Mouse (Mus musculus): ENCODE measurements around the gene Nf2. TPM values are rescaled to one million over a fixed set of nuclear protein-coding genes. Genes with fewer than 3 reads are reported as not detected.

Gene Nf2
- polyA plus RNA-seq, 2 experiments, result 10.7 to 12.1 TPM

- ATAC-seq (ENCODE audit: insufficient read depth), result no peak
- TF ChIP-seq EP300 (IDR thresholded peaks at IDR 0.05; ENCODE audit: low read depth) (no peak), CTCF (IDR thresholded peaks at IDR 0.05; ENCODE audit: low read depth) (no peak)
- H3K27me3 ChIP-seq (ENCODE audit: control insufficient read depth, insufficient read depth, low read length), result no peaks in the 10 kb centered on the region
- no peaks in the 10 kb centered on the region for H3K9me3 ChIP-seq (ENCODE audit: control insufficient read depth, low read length)
- WGBS (ENCODE audit: insufficient replicate concordance), result 74% methylated on average over 9 of the region's 9 CpGs
- H3K4me3 ChIP-seq (ENCODE audit: insufficient read depth in 1 of 2, low read depth in 2 of 2, low read length in 2 of 2), result no peak overlapping the region
- H3K36me3 ChIP-seq (replicated peaks; ENCODE audit: control insufficient read depth, insufficient read depth, low read depth), result no peaks in the 10 kb centered on the region
- no peak for DNase-seq (ENCODE audit: low read depth in 3 of 3, low spot score in 3 of 3)
- no peak overlapping the region for H3K4me2 ChIP-seq (ENCODE audit: low read depth)
- no peak overlapping the region for H3K27ac ChIP-seq
- no peak overlapping the region for H3K9ac ChIP-seq (replicated peaks)
- H3K4me1 ChIP-seq (replicated peaks; ENCODE audit: control insufficient read depth in 2 of 2, insufficient read depth in 2 of 2, low read length in 1 of 2), result no peaks in the 10 kb centered on the region
Observed at GRCm38 (mm10) chr11:4719961-4720360, 129.4 kb downstream of the Nf2 start.

- no peak overlapping the region for H3K27ac ChIP-seq
- H3K9ac ChIP-seq (replicated peaks), result no peak overlapping the region
- no peak for ATAC-seq (ENCODE audit: insufficient read depth)
- H3K4me1 ChIP-seq (replicated peaks; ENCODE audit: control insufficient read depth in 2 of 2, insufficient read depth in 2 of 2, low read length in 1 of 2), result no peaks in the 10 kb centered on the region
- DNase-seq (ENCODE audit: low read depth in 3 of 3, low spot score in 3 of 3), result no peak
- H3K4me2 ChIP-seq (ENCODE audit: low read depth), result no peak overlapping the region
- no peaks in the 10 kb centered on the region for H3K9me3 ChIP-seq (ENCODE audit: control insufficient read depth, low read length)
- no peak overlapping the region for H3K4me3 ChIP-seq (ENCODE audit: insufficient read depth in 1 of 2, low read depth in 2 of 2, low read length in 2 of 2)
- TF ChIP-seq CTCF (IDR thresholded peaks at IDR 0.05; ENCODE audit: low read depth) (no peak), EP300 (IDR thresholded peaks at IDR 0.05; ENCODE audit: low read depth) (no peak)
- 68% methylated on average over 5 of the region's 5 CpGs for WGBS (ENCODE audit: insufficient replicate concordance)
- H3K36me3 ChIP-seq (replicated peaks; ENCODE audit: control insufficient read depth, insufficient read depth, low read depth), result no peaks in the 10 kb centered on the region
- no peaks in the 10 kb centered on the region for H3K27me3 ChIP-seq (ENCODE audit: control insufficient read depth, insufficient read depth, low read length)
Observed at GRCm38 (mm10) chr11:4718548-4718947, 130.8 kb downstream of the Nf2 start.

GRCm38 (mm10) chr11:4716530-4717236, 132.7 kb downstream of the Nf2 start:
- DNase-seq (ENCODE audit: low read depth in 3 of 3, low spot score in 3 of 3), result no peak
- H3K27me3 ChIP-seq (ENCODE audit: control insufficient read depth, insufficient read depth, low read length), result no peaks in the 10 kb centered on the region
- no peaks in the 10 kb centered on the region for H3K9me3 ChIP-seq (ENCODE audit: control insufficient read depth, low read length)
- H3K4me1 ChIP-seq (replicated peaks; ENCODE audit: control insufficient read depth in 2 of 2, insufficient read depth in 2 of 2, low read length in 1 of 2), result no peaks in the 10 kb centered on the region
- H3K4me2 ChIP-seq (ENCODE audit: low read depth), result no peak overlapping the region
- WGBS (ENCODE audit: insufficient replicate concordance), result 68% methylated on average over 5 of the region's 5 CpGs
- H3K9ac ChIP-seq (replicated peaks), result no peak overlapping the region
- ATAC-seq (ENCODE audit: insufficient read depth), result no peak
- no peak overlapping the region for H3K4me3 ChIP-seq (ENCODE audit: insufficient read depth in 1 of 2, low read depth in 2 of 2, low read length in 2 of 2)
- no peak overlapping the region for H3K27ac ChIP-seq
- TF ChIP-seq CTCF (IDR thresholded peaks at IDR 0.05; ENCODE audit: low read depth) (no peak), EP300 (IDR thresholded peaks at IDR 0.05; ENCODE audit: low read depth) (no peak)
- H3K36me3 ChIP-seq (replicated peaks; ENCODE audit: control insufficient read depth, insufficient read depth, low read depth), result no peaks in the 10 kb centered on the region

Small RNAs within 50 kb of the gene (microRNA-seq; reads per million reads assigned to microRNA genes)
- gene Mir6918, result not detected

Other genes starting within 250 kb of the Nf2 start
- not detected in 2 replicates for gene Gm11032, start 229.5 kb downstream of the Nf2 start, polyA plus RNA-seq (2012; rRNA removed)
- not detected in 2 replicates for gene Gm11032, start 229.5 kb downstream of the Nf2 start, polyA plus RNA-seq (2014; fragmentation: Nextera tagmentation; extraction: Ambion mirVana)
- gene Ascc2, start 211.8 kb downstream of the Nf2 start, polyA plus RNA-seq (2012; rRNA removed), result 7.8 and 10.0 TPM in 2 replicates
- 15.0 and 17.3 TPM in 2 replicates for gene Ascc2, start 211.8 kb downstream of the Nf2 start, polyA plus RNA-seq (2014; fragmentation: Nextera tagmentation; extraction: Ambion mirVana)
- 481 and 569 TPM in 2 replicates for gene Uqcr10, start 145.2 kb downstream of the Nf2 start, polyA plus RNA-seq (2012; rRNA removed)
- gene Uqcr10, start 145.2 kb downstream of the Nf2 start, polyA plus RNA-seq (2014; fragmentation: Nextera tagmentation; extraction: Ambion mirVana), result 728 and 747 TPM in 2 replicates
- 15.5 and 15.9 TPM in 2 replicates for gene Zmat5, start 144.9 kb downstream of the Nf2 start, polyA plus RNA-seq (2012; rRNA removed)
- gene Zmat5, start 144.9 kb downstream of the Nf2 start, polyA plus RNA-seq (2014; fragmentation: Nextera tagmentation; extraction: Ambion mirVana), result 25.7 and 26.3 TPM in 2 replicates
- gene Cabp7, start 102.8 kb downstream of the Nf2 start, polyA plus RNA-seq (2012; rRNA removed), result 0.02 TPM in 2 replicates
- 0.04 and 0.09 TPM in 2 replicates for gene Cabp7, start 102.8 kb downstream of the Nf2 start, polyA plus RNA-seq (2014; fragmentation: Nextera tagmentation; extraction: Ambion mirVana)
- gene Nipsnap1, start 24.4 kb upstream of the Nf2 start, polyA plus RNA-seq (2012; rRNA removed), result 33.2 and 41.9 TPM in 2 replicates
- 63.4 and 70.2 TPM in 2 replicates for gene Nipsnap1, start 24.4 kb upstream of the Nf2 start, polyA plus RNA-seq (2014; fragmentation: Nextera tagmentation; extraction: Ambion mirVana)
- gene Thoc5, start 45.8 kb upstream of the Nf2 start, polyA plus RNA-seq (2012; rRNA removed), result 12.8 and 17.2 TPM in 2 replicates
- 15.9 and 19.3 TPM in 2 replicates for gene Thoc5, start 45.8 kb upstream of the Nf2 start, polyA plus RNA-seq (2014; fragmentation: Nextera tagmentation; extraction: Ambion mirVana)
- gene Nefh, start 98.5 kb upstream of the Nf2 start, polyA plus RNA-seq (2012; rRNA removed), result 0.08 and 0.16 TPM in 2 replicates
- 0.22 and 0.29 TPM in 2 replicates for gene Nefh, start 98.5 kb upstream of the Nf2 start, polyA plus RNA-seq (2014; fragmentation: Nextera tagmentation; extraction: Ambion mirVana)
- gene Ap1b1, start 137.3 kb upstream of the Nf2 start, polyA plus RNA-seq (2012; rRNA removed), result 54.1 and 58.8 TPM in 2 replicates
- gene Ap1b1, start 137.3 kb upstream of the Nf2 start, polyA plus RNA-seq (2014; fragmentation: Nextera tagmentation; extraction: Ambion mirVana), result 64.1 and 77.8 TPM in 2 replicates
- gene Rasl10a, start 208.6 kb upstream of the Nf2 start, polyA plus RNA-seq (2012; rRNA removed), result 0.21 and 0.32 TPM in 2 replicates
- 0.34 and 0.38 TPM in 2 replicates for gene Rasl10a, start 208.6 kb upstream of the Nf2 start, polyA plus RNA-seq (2014; fragmentation: Nextera tagmentation; extraction: Ambion mirVana)
- 10.9 and 11.3 TPM in 2 replicates for gene Gas2l1, start 215.8 kb upstream of the Nf2 start, polyA plus RNA-seq (2012; rRNA removed)
- 12.1 and 17.1 TPM in 2 replicates for gene Gas2l1, start 215.8 kb upstream of the Nf2 start, polyA plus RNA-seq (2014; fragmentation: Nextera tagmentation; extraction: Ambion mirVana)
- gene Rhbdd3, start 249.4 kb upstream of the Nf2 start, polyA plus RNA-seq (2012; rRNA removed), result 11.0 and 15.0 TPM in 2 replicates
- 11.1 and 11.8 TPM in 2 replicates for gene Rhbdd3, start 249.4 kb upstream of the Nf2 start, polyA plus RNA-seq (2014; fragmentation: Nextera tagmentation; extraction: Ambion mirVana)
- gene Ewsr1, start 249.7 kb upstream of the Nf2 start, polyA plus RNA-seq (2012; rRNA removed), result 185 and 220 TPM in 2 replicates
- 113 and 132 TPM in 2 replicates for gene Ewsr1, start 249.7 kb upstream of the Nf2 start, polyA plus RNA-seq (2014; fragmentation: Nextera tagmentation; extraction: Ambion mirVana)